Mouse (Mus musculus): ENCODE measurements around the gene Cisd1.

- TF ChIP-seq POLR2A (IDR thresholded peaks at IDR 0.05; ENCODE audit: extremely low read depth, insufficient read depth, low read length) = no peak
- TF ChIP-seq CTCF (IDR thresholded peaks at IDR 0.05; ENCODE audit: low read depth, low read length) = no peak
These were observed 11.9 kb downstream of the Cisd1 start for GRCm38 (mm10) chr10:71332859-71333258.
